Mouse (Mus musculus) liver, postnatal 0 days (tissue): ENCODE measurements around the gene Mboat2.

Experiments
- CTCF ChIP-seq: sonication (generic); IDR thresholded peaks from 2 replicates; pipeline ENCODE4 v1.5.1; 2016; ENCODE audit warnings: antibody characterized with exemption, low read depth
- EP300 ChIP-seq: IDR thresholded peaks from 2 replicates; pipeline ENCODE4 v1.6.1; 2016; ENCODE audit warnings: antibody characterized with exemption, low read depth, mild to moderate bottlenecking

GRCm38 (mm10) chr12:24870901-24871300, 40.2 kb downstream of the Mboat2 start:
- TF ChIP-seq CTCF (no peak), EP300 (no peak)
